Mouse (Mus musculus): ENCODE measurements around the gene Rapgef4.

Gene Rapgef4

GRCm38 (mm10) chr2:71980771-71981342 lies at the start of gene Rapgef4:
Gene Rapgef4 (plus strand): TSS chr2:71981240.
- DNase-seq (ENCODE audit: low spot score): no peak

GRCm38 (mm10) chr2:71934046-71934445 lies 47.0 kb upstream of the Rapgef4 start:
- DNase-seq (ENCODE audit: low spot score): no peak

- no peak for DNase-seq (ENCODE audit: low spot score)
Observed at GRCm38 (mm10) chr2:71936711-71937110, 44.3 kb upstream of the Rapgef4 start.

GRCm38 (mm10) chr2:71937649-71938308 lies 43.3 kb upstream of the Rapgef4 start:
- no peak for DNase-seq (ENCODE audit: low spot score)

- DNase-seq (ENCODE audit: low spot score): no peak
Observed at GRCm38 (mm10) chr2:71938716-71939393, 42.2 kb upstream of the Rapgef4 start.

- no peak for DNase-seq (ENCODE audit: low spot score)
Observed at GRCm38 (mm10) chr2:71941005-71941720, 39.9 kb upstream of the Rapgef4 start.

- DNase-seq (ENCODE audit: low spot score): no peak
Observed at GRCm38 (mm10) chr2:71941721-71942087, 39.3 kb upstream of the Rapgef4 start.

- no peak for DNase-seq (ENCODE audit: low spot score)
Observed at GRCm38 (mm10) chr2:71951212-71951611, 29.8 kb upstream of the Rapgef4 start.

- DNase-seq (ENCODE audit: low spot score): no peak
Observed at GRCm38 (mm10) chr2:71955637-71956036, 25.4 kb upstream of the Rapgef4 start.

GRCm38 (mm10) chr2:71956463-71956862 lies 24.6 kb upstream of the Rapgef4 start:
- no peak for DNase-seq (ENCODE audit: low spot score)

- DNase-seq (ENCODE audit: low spot score): no peak
Observed at GRCm38 (mm10) chr2:71957951-71958350, 23.1 kb upstream of the Rapgef4 start.

GRCm38 (mm10) chr2:71958393-71958792 lies 22.6 kb upstream of the Rapgef4 start:
- peak; percentile 42 for DNase-seq (ENCODE audit: low spot score)

GRCm38 (mm10) chr2:71964216-71964615 lies 16.8 kb upstream of the Rapgef4 start:
- no peak for DNase-seq (ENCODE audit: low spot score)

- no peak for DNase-seq (ENCODE audit: low spot score)
Observed at GRCm38 (mm10) chr2:71965476-71965875, 15.6 kb upstream of the Rapgef4 start.

GRCm38 (mm10) chr2:71966737-71967136 lies 14.3 kb upstream of the Rapgef4 start:
- DNase-seq (ENCODE audit: low spot score): no peak

GRCm38 (mm10) chr2:71967855-71968254 lies 13.2 kb upstream of the Rapgef4 start:
- DNase-seq (ENCODE audit: low spot score): no peak

GRCm38 (mm10) chr2:71973646-71974045 lies 7.4 kb upstream of the Rapgef4 start:
- no peak for DNase-seq (ENCODE audit: low spot score)

- no peak for DNase-seq (ENCODE audit: low spot score)
Observed at GRCm38 (mm10) chr2:71974143-71974846, 6.7 kb upstream of the Rapgef4 start.

GRCm38 (mm10) chr2:71979981-71980380 lies 1.1 kb upstream of the Rapgef4 start:
- DNase-seq (ENCODE audit: low spot score): no peak

- DNase-seq (ENCODE audit: low spot score): no peak
Observed at GRCm38 (mm10) chr2:71981343-71981851, 357 bp downstream of the Rapgef4 start.

GRCm38 (mm10) chr2:71981896-71982295 lies 856 bp downstream of the Rapgef4 start:
- no peak for DNase-seq (ENCODE audit: low spot score)

Data from ovary, postnatal 10 days (tissue).